Mouse (Mus musculus): ENCODE results near the gene Smad3. TPM values are rescaled to one million over a fixed set of nuclear protein-coding genes. Genes with fewer than 3 reads are reported as not detected.
A peak's percentile ranks its signal among the peaks of the same experiment; 100 is the strongest.

Gene Smad3
- polyA plus RNA-seq, 1 experiment: 6.3 TPM

GRCm38 (mm10) chr9:63726088-63727010 lies 31.4 kb downstream of the Smad3 start:
- Histone ChIP-seq H3K79me3 (ENCODE audit: low read depth) (peaks cover 2% of the 10 kb centered on the region), H3ac (ENCODE audit: control insufficient read depth, insufficient read length, low read depth) (no peak overlapping the region), H3K27me3 (ENCODE audit: control insufficient read depth, insufficient read depth, insufficient read length) (no peaks in the 10 kb centered on the region), H3K36me3 (ENCODE audit: control insufficient read depth, insufficient read depth) (no peaks in the 10 kb centered on the region), H3K79me2 (ENCODE audit: control insufficient read depth, insufficient read depth) (peaks cover 22% of the 10 kb centered on the region), H3K4me3 (ENCODE audit: insufficient read depth, poor library complexity, severe bottlenecking) (no peak overlapping the region)
- TF ChIP-seq FOSL1 (IDR thresholded peaks at IDR 0.05; ENCODE audit: insufficient read depth, low read length, poor library complexity, severe bottlenecking) (no peak), USF1 (IDR thresholded peaks at IDR 0.05; ENCODE audit: low read depth) (no peak), CEBPB (IDR thresholded peaks at IDR 0.05; ENCODE audit: low read depth) (no peak), CTCF (IDR thresholded peaks at IDR 0.05; ENCODE audit: control insufficient read depth, insufficient read depth, insufficient read length) (no peak), MAX (IDR thresholded peaks at IDR 0.05) (peak; percentile 33), MYOG (IDR thresholded peaks at IDR 0.05; ENCODE audit: control insufficient read depth, extremely low read depth, insufficient read length) (no peak), MYOD1 (IDR thresholded peaks at IDR 0.05; ENCODE audit: control insufficient read depth, insufficient read length, low read depth) (peak; percentile 29)

GRCm38 (mm10) chr9:63724750-63725149 lies 33.0 kb downstream of the Smad3 start:
- Histone ChIP-seq H3K79me2 (ENCODE audit: control insufficient read depth, insufficient read depth) (peaks cover 23% of the 10 kb centered on the region), H3K79me3 (ENCODE audit: low read depth) (no peaks in the 10 kb centered on the region), H3K4me3 (ENCODE audit: insufficient read depth, poor library complexity, severe bottlenecking) (no peak overlapping the region), H3ac (ENCODE audit: control insufficient read depth, insufficient read length, low read depth) (no peak overlapping the region), H3K36me3 (ENCODE audit: control insufficient read depth, insufficient read depth) (peaks cover 4% of the 10 kb centered on the region), H3K27me3 (ENCODE audit: control insufficient read depth, insufficient read depth, insufficient read length) (no peaks in the 10 kb centered on the region)
- TF ChIP-seq MAX (IDR thresholded peaks at IDR 0.05): no peak
- TF ChIP-seq MYOG (IDR thresholded peaks at IDR 0.05; ENCODE audit: control insufficient read depth, extremely low read depth, insufficient read length): no peak
- TF ChIP-seq USF1 (IDR thresholded peaks at IDR 0.05; ENCODE audit: low read depth): no peak
- TF ChIP-seq CEBPB (IDR thresholded peaks at IDR 0.05; ENCODE audit: low read depth): no peak
- no peak for TF ChIP-seq MYOD1 (IDR thresholded peaks at IDR 0.05; ENCODE audit: control insufficient read depth, insufficient read length, low read depth)
- no peak for TF ChIP-seq CTCF (IDR thresholded peaks at IDR 0.05; ENCODE audit: control insufficient read depth, insufficient read depth, insufficient read length)
- TF ChIP-seq FOSL1 (IDR thresholded peaks at IDR 0.05; ENCODE audit: insufficient read depth, low read length, poor library complexity, severe bottlenecking): no peak

GRCm38 (mm10) chr9:63722918-63723317 lies 34.9 kb downstream of the Smad3 start:
- no peak overlapping the region for H3K4me3 ChIP-seq (ENCODE audit: insufficient read depth, poor library complexity, severe bottlenecking)
- H3K36me3 ChIP-seq (ENCODE audit: control insufficient read depth, insufficient read depth): peaks cover 5% of the 10 kb centered on the region
- H3K79me2 ChIP-seq (ENCODE audit: control insufficient read depth, insufficient read depth): peaks cover 28% of the 10 kb centered on the region
- H3ac ChIP-seq (ENCODE audit: control insufficient read depth, insufficient read length, low read depth): no peak overlapping the region
- no peak for TF ChIP-seq FOSL1 (IDR thresholded peaks at IDR 0.05; ENCODE audit: insufficient read depth, low read length, poor library complexity, severe bottlenecking)
- no peak for TF ChIP-seq MYOG (IDR thresholded peaks at IDR 0.05; ENCODE audit: control insufficient read depth, extremely low read depth, insufficient read length)
- TF ChIP-seq USF1 (IDR thresholded peaks at IDR 0.05; ENCODE audit: low read depth): no peak
- no peak for TF ChIP-seq MYOD1 (IDR thresholded peaks at IDR 0.05; ENCODE audit: control insufficient read depth, insufficient read length, low read depth)
- no peak for TF ChIP-seq CEBPB (IDR thresholded peaks at IDR 0.05; ENCODE audit: low read depth)
- no peak for TF ChIP-seq CTCF (IDR thresholded peaks at IDR 0.05; ENCODE audit: control insufficient read depth, insufficient read depth, insufficient read length)
- no peak for TF ChIP-seq MAX (IDR thresholded peaks at IDR 0.05)
- no peaks in the 10 kb centered on the region for H3K27me3 ChIP-seq (ENCODE audit: control insufficient read depth, insufficient read depth, insufficient read length)
- H3K79me3 ChIP-seq (ENCODE audit: low read depth): no peaks in the 10 kb centered on the region

- Histone ChIP-seq H3K4me3 (ENCODE audit: insufficient read depth, poor library complexity, severe bottlenecking) (no peak overlapping the region), H3K79me3 (ENCODE audit: low read depth) (no peaks in the 10 kb centered on the region), H3K79me2 (ENCODE audit: control insufficient read depth, insufficient read depth) (peaks cover 33% of the 10 kb centered on the region), H3K36me3 (ENCODE audit: control insufficient read depth, insufficient read depth) (peaks cover 5% of the 10 kb centered on the region), H3ac (ENCODE audit: control insufficient read depth, insufficient read length, low read depth) (no peak overlapping the region), H3K27me3 (ENCODE audit: control insufficient read depth, insufficient read depth, insufficient read length) (no peaks in the 10 kb centered on the region)
- TF ChIP-seq USF1 (IDR thresholded peaks at IDR 0.05; ENCODE audit: low read depth) (no peak), MAX (IDR thresholded peaks at IDR 0.05) (no peak), CTCF (IDR thresholded peaks at IDR 0.05; ENCODE audit: control insufficient read depth, insufficient read depth, insufficient read length) (no peak), CEBPB (IDR thresholded peaks at IDR 0.05; ENCODE audit: low read depth) (no peak), MYOG (IDR thresholded peaks at IDR 0.05; ENCODE audit: control insufficient read depth, extremely low read depth, insufficient read length) (no peak), FOSL1 (IDR thresholded peaks at IDR 0.05; ENCODE audit: insufficient read depth, low read length, poor library complexity, severe bottlenecking) (no peak), MYOD1 (IDR thresholded peaks at IDR 0.05; ENCODE audit: control insufficient read depth, insufficient read length, low read depth) (no peak)
Measured at GRCm38 (mm10) chr9:63722350-63722749, 35.4 kb downstream of the Smad3 start.

GRCm38 (mm10) chr9:63721573-63722275 lies 36.1 kb downstream of the Smad3 start:
- no peak overlapping the region for H3ac ChIP-seq (ENCODE audit: control insufficient read depth, insufficient read length, low read depth)
- H3K4me3 ChIP-seq (ENCODE audit: insufficient read depth, poor library complexity, severe bottlenecking): no peak overlapping the region
- H3K79me3 ChIP-seq (ENCODE audit: low read depth): no peaks in the 10 kb centered on the region
- peaks cover 35% of the 10 kb centered on the region for H3K79me2 ChIP-seq (ENCODE audit: control insufficient read depth, insufficient read depth)
- TF ChIP-seq MAX (IDR thresholded peaks at IDR 0.05) (no peak), USF1 (IDR thresholded peaks at IDR 0.05; ENCODE audit: low read depth) (no peak), MYOD1 (IDR thresholded peaks at IDR 0.05; ENCODE audit: control insufficient read depth, insufficient read length, low read depth) (no peak), FOSL1 (IDR thresholded peaks at IDR 0.05; ENCODE audit: insufficient read depth, low read length, poor library complexity, severe bottlenecking) (peak; percentile 60)
- H3K36me3 ChIP-seq (ENCODE audit: control insufficient read depth, insufficient read depth): peaks cover 5% of the 10 kb centered on the region
- no peaks in the 10 kb centered on the region for H3K27me3 ChIP-seq (ENCODE audit: control insufficient read depth, insufficient read depth, insufficient read length)
